Mouse (Mus musculus) megakaryocyte, embryonic 14.5 days (primary cell): Measurements from ENCODE around the gene Rsbn1l.

Experiments
- FLI1 ChIP-seq: IDR thresholded peaks from 2 replicates; pipeline ENCODE4 v1.6.1; 2012; ENCODE audit warnings: low read length, inconsistent platforms, mixed read lengths
- GATA1 ChIP-seq: IDR thresholded peaks from 3 replicates; pipeline ENCODE4 v1.6.1; 2012; ENCODE audit warnings: mixed read lengths, low read length, inconsistent platforms, borderline replicate concordance

DNA sequence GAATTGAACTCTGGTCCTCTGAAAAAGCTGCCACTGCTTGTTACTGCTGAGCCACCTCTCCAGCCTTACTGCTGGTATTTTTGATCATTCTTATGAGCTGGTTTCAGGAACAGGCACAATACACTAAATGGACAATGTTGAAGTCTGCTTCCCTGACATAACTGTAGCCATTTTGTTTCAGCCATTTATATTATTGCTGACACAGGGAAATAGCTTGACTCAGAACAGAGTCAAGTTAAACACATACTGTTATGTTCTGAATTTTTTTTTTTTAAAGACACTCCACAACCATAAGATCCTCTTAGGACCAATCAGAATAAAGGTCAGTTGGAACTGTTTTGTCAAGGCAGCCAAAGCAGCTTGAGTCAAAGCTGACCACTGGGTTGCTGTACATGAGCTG, 27.3 kb upstream of the Rsbn1l start:
- no peak for TF ChIP-seq GATA1
- TF ChIP-seq FLI1, result no peak
